7 mouse cellular contexts compared by ENCODE assay signal in genomic region chr17:23737493-23738445, GRCm38 (mm10). TPM values are rescaled to one million over a fixed set of nuclear protein-coding genes. Genes with fewer than 3 reads are reported as not detected.
DNase-seq lines count a peak whose midpoint lies in the region; ATAC-seq and TF ChIP-seq lines count a peak whose summit lies in the region.

No protein-coding gene starts in this region.

- H3K4me2 ChIP-seq in liver, embryonic 14.5 days (ENCODE audit: low read depth), result no peak overlapping the region
- H3K4me2 ChIP-seq in neural tube, embryonic 15.5 days, result peak overlapping the region; percentile 84

- TF ChIP-seq EP300 in liver, embryonic 14.5 days (IDR thresholded peaks at IDR 0.05; ENCODE audit: low read depth), result no peak

- no peak for ATAC-seq in liver, embryonic 14.5 days (ENCODE audit: insufficient read depth)
- ATAC-seq in neural tube, embryonic 15.5 days (ENCODE audit: low FRiP score), result no peak

- H3K4me3 ChIP-seq in liver, embryonic 14.5 days (ENCODE audit: insufficient read depth in 1 of 2, low read depth in 2 of 2, low read length in 2 of 2), result no peak overlapping the region
- H3K4me3 ChIP-seq in cortical plate, adult 2 months (ENCODE audit: insufficient read depth, low read length), result no peak overlapping the region
- H3K4me3 ChIP-seq in neural tube, embryonic 15.5 days (replicated peaks), result no peak overlapping the region

- no peak overlapping the region for H3K27ac ChIP-seq in liver, embryonic 14.5 days
- H3K27ac ChIP-seq in cortical plate, adult 2 months (ENCODE audit: insufficient read depth, low read length), result no peak overlapping the region
- H3K27ac ChIP-seq in neural tube, embryonic 15.5 days (replicated peaks), result no peak overlapping the region

- peaks cover 3% of the 10 kb centered on the region for H3K36me3 ChIP-seq in liver, embryonic 14.5 days (replicated peaks; ENCODE audit: control insufficient read depth, insufficient read depth, low read depth)
- H3K36me3 ChIP-seq in neural tube, embryonic 15.5 days, result peaks cover 21% of the 10 kb centered on the region

- no peak for DNase-seq in liver, embryonic 14.5 days (ENCODE audit: low read depth in 3 of 3, low spot score in 3 of 3)
- no peak for DNase-seq in liver
- DNase-seq in induced T-regulatory cell, adult 2 months (ENCODE audit: low read depth), result peak; percentile 34
- no peak for DNase-seq in right cerebral cortex, postnatal 25 days
- no peak for DNase-seq in adrenal gland, postnatal 36 days

- WGBS in liver, embryonic 14.5 days (ENCODE audit: insufficient replicate concordance), result 71% methylated on average over 15 of the region's 15 CpGs
- 66% methylated on average over 15 of the region's 15 CpGs for WGBS in neural tube, embryonic 15.5 days

- no peak for TF ChIP-seq POLR2A in cortical plate, adult 2 months (IDR thresholded peaks at IDR 0.05; ENCODE audit: extremely low read depth, insufficient read depth, low read length)

- H3K4me1 ChIP-seq in liver, embryonic 14.5 days (replicated peaks; ENCODE audit: control insufficient read depth in 2 of 2, insufficient read depth in 2 of 2, low read length in 1 of 2), result peaks cover 6 to 7% of the 10 kb centered on the region in 2 experiments; a peak in 3 of 4 replicates
- H3K4me1 ChIP-seq in cortical plate, adult 2 months (ENCODE audit: control insufficient read depth, insufficient read depth, low read length), result peaks cover 2% of the 10 kb centered on the region; the same call in 1 of the 2 replicates
- H3K4me1 ChIP-seq in neural tube, embryonic 15.5 days, result peaks cover 41% of the 10 kb centered on the region

- H3K27me3 ChIP-seq in liver, embryonic 14.5 days (ENCODE audit: control insufficient read depth, insufficient read depth, low read length), result peaks cover 39% of the 10 kb centered on the region
- peaks cover 22% of the 10 kb centered on the region for H3K27me3 ChIP-seq in neural tube, embryonic 15.5 days (replicated peaks)

- H3K9ac ChIP-seq in liver, embryonic 14.5 days (replicated peaks), result no peak overlapping the region
- H3K9ac ChIP-seq in neural tube, embryonic 15.5 days (replicated peaks), result no peak overlapping the region

- peak; percentile 54 for TF ChIP-seq CTCF in liver, embryonic 14.5 days (IDR thresholded peaks at IDR 0.05; ENCODE audit: low read depth)
- 0 out of 2 replicates have a peak, but pooled peaks have one; percentile 23 for TF ChIP-seq CTCF in cortical plate, adult 2 months (IDR thresholded peaks at IDR 0.05; ENCODE audit: extremely low read depth, insufficient read depth, low read length)

- H3K9me3 ChIP-seq in liver, embryonic 14.5 days (ENCODE audit: control insufficient read depth, low read length), result no peaks in the 10 kb centered on the region
- no peaks in the 10 kb centered on the region for H3K9me3 ChIP-seq in neural tube, embryonic 15.5 days (replicated peaks)

RNA-seq across cellular contexts. Expression of gene Paqr4, which starts 2.9 kb away (rescaled TPM):
- polyA plus RNA-seq in liver, embryonic 14.5 days (2012; rRNA removed), result 3.6 and 5.7 TPM in 2 replicates
- 6.4 and 7.2 TPM in 2 replicates for polyA plus RNA-seq in liver, embryonic 14.5 days (2014; fragmentation: Nextera tagmentation; extraction: Ambion mirVana)
- polyA plus RNA-seq in cortical plate, adult 2 months (2012; rRNA removed), result 61.8 and 65.7 TPM in 2 replicates
- polyA plus RNA-seq in neural tube, embryonic 15.5 days (2015; fragmentation: Nextera tagmentation; extraction: Ambion mirVana), result 53.0 and 60.0 TPM in 2 replicates
- total RNA-seq in adrenal gland, postnatal 36 days (2021), result 10 to 100 TPM in 1 of 2 experiments, 1 to 10 TPM in 1; 9.9 to 13.9 TPM

RNA-seq across cellular contexts. Expression of gene Kremen2, which starts 7.9 kb away (rescaled TPM):
- 0.02 and 0.03 TPM in 2 replicates for polyA plus RNA-seq in liver, embryonic 14.5 days (2012; rRNA removed)
- not detected in 2 replicates for polyA plus RNA-seq in liver, embryonic 14.5 days (2014; fragmentation: Nextera tagmentation; extraction: Ambion mirVana)
- 0.85 and 0.96 TPM in 2 replicates for polyA plus RNA-seq in cortical plate, adult 2 months (2012; rRNA removed)
- polyA plus RNA-seq in neural tube, embryonic 15.5 days (2015; fragmentation: Nextera tagmentation; extraction: Ambion mirVana), result 1.3 and 6.9 TPM in 2 replicates
- not detected for total RNA-seq in adrenal gland, postnatal 36 days (2021)

RNA-seq across cellular contexts. Expression of gene Pkmyt1, which starts 11.6 kb away (rescaled TPM):
- polyA plus RNA-seq in liver, embryonic 14.5 days (2012; rRNA removed), result 29.6 and 35.0 TPM in 2 replicates
- polyA plus RNA-seq in liver, embryonic 14.5 days (2014; fragmentation: Nextera tagmentation; extraction: Ambion mirVana), result 21.2 and 24.5 TPM in 2 replicates
- 10.3 and 10.6 TPM in 2 replicates for polyA plus RNA-seq in cortical plate, adult 2 months (2012; rRNA removed)
- polyA plus RNA-seq in neural tube, embryonic 15.5 days (2015; fragmentation: Nextera tagmentation; extraction: Ambion mirVana), result 17.5 and 26.7 TPM in 2 replicates
- total RNA-seq in adrenal gland, postnatal 36 days (2021), result 1 to 10 TPM; 4.0 to 5.6 TPM

RNA-seq across cellular contexts. Expression of gene 1520401A03Rik, which starts 15.2 kb away (rescaled TPM):
- polyA plus RNA-seq in liver, embryonic 14.5 days (2012; rRNA removed), result 0.04 and 0.09 TPM in 2 replicates
- not detected in 2 replicates for polyA plus RNA-seq in liver, embryonic 14.5 days (2014; fragmentation: Nextera tagmentation; extraction: Ambion mirVana)
- 0.21 TPM in 2 replicates for polyA plus RNA-seq in cortical plate, adult 2 months (2012; rRNA removed)
- 0.23 and 0.27 TPM in 2 replicates for polyA plus RNA-seq in neural tube, embryonic 15.5 days (2015; fragmentation: Nextera tagmentation; extraction: Ambion mirVana)
- 10 to 100 TPM in 1 of 2 experiments, 1 to 10 TPM in 1; 7.7 to 23.0 TPM for total RNA-seq in adrenal gland, postnatal 36 days (2021)

RNA-seq across cellular contexts. Expression of gene Flywch1, which starts 33.6 kb away (rescaled TPM):
- 4.0 and 4.3 TPM in 2 replicates for polyA plus RNA-seq in liver, embryonic 14.5 days (2012; rRNA removed)
- polyA plus RNA-seq in liver, embryonic 14.5 days (2014; fragmentation: Nextera tagmentation; extraction: Ambion mirVana), result 6.6 and 7.4 TPM in 2 replicates
- 257 and 259 TPM in 2 replicates for polyA plus RNA-seq in cortical plate, adult 2 months (2012; rRNA removed)
- 199 and 224 TPM in 2 replicates for polyA plus RNA-seq in neural tube, embryonic 15.5 days (2015; fragmentation: Nextera tagmentation; extraction: Ambion mirVana)
- 10 to 100 TPM; 60.2 to 61.4 TPM for total RNA-seq in adrenal gland, postnatal 36 days (2021)
